Mouse (Mus musculus) erythroblast, embryonic 14.5 days (primary cell): Measurements from ENCODE around the gene Irf2. TPM values are rescaled to one million over a fixed set of nuclear protein-coding genes. Genes with fewer than 3 reads are reported as not detected.

Source experiments
- H3K27me3 ChIP-seq: 2 replicates; pipeline ENCODE4 v1.6.1; 2012; ENCODE audit warnings: inconsistent platforms; ENCODE audit not compliant: control insufficient read depth
- H3K36me3 ChIP-seq: 2 replicates; pipeline ENCODE4 v1.6.1; 2012; ENCODE audit warnings: mild to moderate bottlenecking, inconsistent platforms; ENCODE audit not compliant: control insufficient read depth
- H3K4me1 ChIP-seq: 2 replicates; pipeline ENCODE4 v1.6.1; 2012; ENCODE audit warnings: inconsistent platforms; ENCODE audit not compliant: control insufficient read depth
- H3K4me3 ChIP-seq: replicated peaks from 2 replicates; pipeline ENCODE3; 2012; ENCODE audit warnings: moderate library complexity, mild to moderate bottlenecking, inconsistent platforms
- H3K9me3 ChIP-seq: 2 replicates; pipeline ENCODE4 v1.6.1; 2012; ENCODE audit warnings: low read length, inconsistent platforms, mixed read lengths; ENCODE audit not compliant: control insufficient read depth
- GATA1 ChIP-seq: IDR thresholded peaks from 2 replicates; pipeline ENCODE4 v1.6.1; 2012; ENCODE audit warnings: low read length, inconsistent platforms, mixed read lengths
- TAL1 ChIP-seq: IDR thresholded peaks from 3 replicates; pipeline ENCODE4 v1.6.1; 2012; ENCODE audit warnings: low read length, inconsistent platforms, mixed read lengths
- polyA plus RNA-seq: library from polyadenylated mRNA; stranded (reverse); fragments of >175 nt; gene quantifications from 2 replicates; pipeline ENCODE4 v1.2.3, GENCODE M21; 2012

Gene Irf2
- polyA plus RNA-seq, 1 experiment = 0.81 TPM

- H3K4me3 ChIP-seq = no peak overlapping the region
- no peaks in the 10 kb centered on the region for H3K27me3 ChIP-seq
- TF ChIP-seq TAL1 (no peak), GATA1 (no peak)
- peaks cover 53% of the 10 kb centered on the region for H3K4me1 ChIP-seq
- no peaks in the 10 kb centered on the region for H3K9me3 ChIP-seq
- peaks cover 21% of the 10 kb centered on the region for H3K36me3 ChIP-seq
Measured at GRCm38 (mm10) chr8:46759562-46759961, 20.0 kb downstream of the Irf2 start.

DNA sequence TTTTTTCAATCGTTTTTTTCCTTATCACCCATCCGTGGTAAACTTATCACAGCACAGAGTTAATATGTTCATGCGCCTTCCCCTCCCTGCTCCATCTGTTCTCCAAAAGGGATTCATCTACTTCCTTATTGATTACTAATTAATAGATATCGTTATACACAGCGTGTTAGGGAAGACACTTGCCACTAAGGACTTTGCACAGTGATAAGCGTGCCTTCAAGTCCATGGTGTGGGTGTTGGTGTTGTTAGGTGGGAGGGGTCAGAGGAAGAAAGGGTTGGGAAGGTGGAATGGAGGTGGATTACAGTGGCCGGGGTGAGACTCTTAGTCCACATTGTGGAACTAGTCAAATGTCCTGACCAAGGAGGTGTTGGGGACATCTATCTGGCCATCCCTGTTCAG is 21.2 kb downstream of the Irf2 start:
- TF ChIP-seq GATA1 (no peak), TAL1 (no peak)
- H3K36me3 ChIP-seq = peaks cover 21% of the 10 kb centered on the region
- no peaks in the 10 kb centered on the region for H3K27me3 ChIP-seq
- H3K9me3 ChIP-seq = no peaks in the 10 kb centered on the region
- H3K4me3 ChIP-seq = no peak overlapping the region
- peaks cover 60% of the 10 kb centered on the region for H3K4me1 ChIP-seq

DNA sequence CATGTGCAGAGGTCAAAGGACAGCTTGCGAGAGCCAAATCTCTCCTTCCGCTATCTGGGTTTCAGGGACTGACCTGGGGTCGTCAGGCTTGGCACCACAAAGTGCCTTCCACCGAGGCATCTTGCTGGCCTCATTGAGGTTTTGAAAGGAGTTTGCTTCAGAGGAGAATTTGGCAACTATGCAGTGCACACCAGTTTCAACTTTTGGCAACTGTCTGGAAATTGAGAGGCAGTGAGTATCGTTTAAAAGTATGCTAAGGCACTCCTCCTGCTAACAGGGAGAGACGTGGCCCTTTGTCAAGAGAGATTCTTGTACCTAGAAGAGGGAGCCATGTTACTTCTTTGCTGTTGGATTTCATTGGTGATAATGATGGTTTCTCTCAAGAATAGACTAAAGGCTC is 21.9 kb downstream of the Irf2 start:
- Histone ChIP-seq H3K4me3 (no peak overlapping the region), H3K27me3 (no peaks in the 10 kb centered on the region), H3K4me1 (peaks cover 62% of the 10 kb centered on the region), H3K36me3 (peaks cover 18% of the 10 kb centered on the region), H3K9me3 (no peaks in the 10 kb centered on the region)
- TF ChIP-seq TAL1 = no peak
- no peak for TF ChIP-seq GATA1

GRCm38 (mm10) chr8:46769408-46770180 is 30.1 kb downstream of the Irf2 start:
- Histone ChIP-seq H3K4me1 (peaks cover 41% of the 10 kb centered on the region), H3K36me3 (peaks cover 5% of the 10 kb centered on the region), H3K9me3 (no peaks in the 10 kb centered on the region), H3K27me3 (no peaks in the 10 kb centered on the region), H3K4me3 (no peak overlapping the region)
- TF ChIP-seq GATA1 (no peak), TAL1 (no peak)

GRCm38 (mm10) chr8:46770905-46771516 is 31.5 kb downstream of the Irf2 start:
- Histone ChIP-seq H3K27me3 (no peaks in the 10 kb centered on the region), H3K9me3 (no peaks in the 10 kb centered on the region), H3K4me3 (no peak overlapping the region), H3K36me3 (peaks cover 9% of the 10 kb centered on the region), H3K4me1 (peaks cover 41% of the 10 kb centered on the region)
- TF ChIP-seq GATA1 (no peak), TAL1 (no peak)

GRCm38 (mm10) chr8:46772801-46773200 is 33.3 kb downstream of the Irf2 start:
- H3K36me3 ChIP-seq = peaks cover 12% of the 10 kb centered on the region
- H3K9me3 ChIP-seq = no peaks in the 10 kb centered on the region
- no peak overlapping the region for H3K4me3 ChIP-seq
- TF ChIP-seq TAL1 (no peak), GATA1 (no peak)
- H3K4me1 ChIP-seq = peaks cover 36% of the 10 kb centered on the region
- H3K27me3 ChIP-seq = no peaks in the 10 kb centered on the region

DNA sequence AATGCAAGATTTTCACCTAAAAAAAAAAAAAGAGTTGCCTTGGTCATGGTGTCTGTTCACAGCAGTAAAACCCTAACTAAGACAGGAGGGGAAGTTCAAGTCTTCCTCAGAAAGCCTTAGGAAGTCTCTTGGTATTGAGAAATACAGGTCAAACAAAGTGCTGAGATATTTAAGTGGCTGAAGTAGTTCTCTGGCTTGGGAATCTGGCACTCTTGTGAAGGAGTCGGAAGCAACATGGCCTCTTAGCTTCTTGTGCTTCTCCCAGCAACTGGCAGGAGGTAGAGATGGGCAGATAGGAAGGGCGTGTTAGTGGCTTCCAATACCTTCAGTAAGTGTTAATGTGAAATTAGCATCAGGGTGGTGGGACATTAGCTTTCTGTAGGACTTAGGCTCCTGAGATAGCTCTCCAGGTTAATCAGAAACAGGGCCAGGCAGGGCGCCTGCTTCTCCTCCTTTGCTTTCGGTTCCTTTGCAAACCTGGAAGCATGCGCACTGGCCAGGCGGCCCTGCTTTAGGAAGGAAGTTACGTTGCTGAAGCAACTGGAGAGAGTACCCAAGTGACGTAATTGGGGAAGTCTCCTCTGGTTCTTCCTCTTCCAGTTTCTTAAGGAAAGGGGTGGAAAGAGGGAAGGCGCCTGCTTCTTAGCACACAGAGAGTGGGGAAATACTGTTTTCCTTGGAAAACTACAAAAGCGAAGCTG is 38.4 kb downstream of the Irf2 start:
- H3K4me1 ChIP-seq = peaks cover 23% of the 10 kb centered on the region

DNA sequence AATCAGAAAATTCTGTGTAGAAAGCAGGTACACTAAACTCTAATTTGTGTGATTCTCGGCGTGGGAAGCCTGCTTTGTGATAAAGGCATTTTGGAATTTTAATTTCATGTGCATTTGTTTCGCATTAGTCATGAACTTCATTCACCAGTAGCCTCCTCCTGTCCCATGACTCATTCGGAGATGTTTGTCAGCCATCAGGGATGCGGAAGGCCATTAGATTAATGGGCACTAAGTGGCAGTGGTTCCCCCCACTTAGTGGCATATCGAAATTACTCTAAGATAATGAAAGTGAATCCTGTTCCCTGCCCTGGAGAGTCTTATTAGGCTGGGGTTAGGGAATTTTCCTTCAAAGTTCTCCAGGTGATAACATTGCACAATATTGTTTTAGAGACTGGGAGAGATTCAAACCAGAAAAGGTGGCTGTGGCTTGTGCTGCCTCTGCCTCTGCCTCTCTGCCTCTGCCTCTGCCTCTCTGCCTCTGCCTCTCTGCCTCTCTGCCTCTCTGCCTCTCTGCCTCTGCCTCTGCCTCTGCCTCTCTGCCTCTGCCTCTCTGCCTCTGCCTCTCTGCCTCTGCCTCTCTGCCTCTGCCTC is 41.6 kb downstream of the Irf2 start:
- H3K4me1 ChIP-seq = peaks cover 21% of the 10 kb centered on the region
- H3K4me3 ChIP-seq = no peak overlapping the region
- no peaks in the 10 kb centered on the region for H3K9me3 ChIP-seq
- H3K27me3 ChIP-seq = no peaks in the 10 kb centered on the region
- H3K36me3 ChIP-seq = peaks cover 14% of the 10 kb centered on the region
- TF ChIP-seq GATA1 = no peak
- no peak for TF ChIP-seq TAL1

More for the DNA sequence above, 38.4 kb downstream of the Irf2 start:
- TF ChIP-seq GATA1 (no peak), TAL1 (no peak)
- Histone ChIP-seq H3K27me3 (no peaks in the 10 kb centered on the region), H3K36me3 (peaks cover 23% of the 10 kb centered on the region), H3K4me3 (no peak overlapping the region), H3K9me3 (no peaks in the 10 kb centered on the region)

DNA sequence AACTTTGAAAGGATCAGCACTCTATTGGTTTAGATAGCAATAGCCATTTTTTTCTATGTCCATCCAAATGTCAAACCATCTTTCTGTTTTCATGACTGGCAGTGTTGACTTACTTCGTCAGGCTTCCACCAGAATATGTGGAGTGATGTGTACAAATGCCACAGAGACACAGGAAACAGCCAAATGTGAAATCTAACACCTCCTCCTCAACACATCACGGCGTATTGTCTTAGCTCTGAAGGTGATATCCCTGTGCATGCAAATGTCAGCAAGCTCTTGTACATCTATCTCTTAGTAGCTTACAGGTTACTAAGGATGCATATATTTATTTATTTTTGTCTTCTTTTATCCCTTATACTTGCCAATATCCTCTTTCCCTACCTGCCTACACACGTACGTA is 42.7 kb downstream of the Irf2 start:
- H3K4me1 ChIP-seq = peaks cover 26% of the 10 kb centered on the region
- no peak for TF ChIP-seq GATA1
- peaks cover 10% of the 10 kb centered on the region for H3K36me3 ChIP-seq
- H3K9me3 ChIP-seq = no peaks in the 10 kb centered on the region
- H3K4me3 ChIP-seq = no peak overlapping the region
- no peaks in the 10 kb centered on the region for H3K27me3 ChIP-seq
